Mouse (Mus musculus): ENCODE data around the gene Nxt1. TPM values are rescaled to one million over a fixed set of nuclear protein-coding genes. Genes with fewer than 3 reads are reported as not detected.

Gene Nxt1
- total RNA-seq, 1 experiment = 62.9 TPM

GRCm38 (mm10) chr2:148644421-148645000, 27.9 kb upstream of the Nxt1 start:
- no peak for DNase-seq (ENCODE audit: low read depth, low spot score)
- Histone ChIP-seq H3K9ac (ENCODE audit: insufficient read depth, low read depth, low read length, poor library complexity, severe bottlenecking) (no peak overlapping the region), H3K36me3 (ENCODE audit: control insufficient read depth, insufficient read depth, low read length, poor library complexity, severe bottlenecking) (no peaks in the 10 kb centered on the region), H3K4me1 (ENCODE audit: control insufficient read depth in 2 of 2, insufficient read depth in 2 of 2, low read length in 2 of 2, poor library complexity in 1 of 2) (no peaks in the 10 kb centered on the region), H3K4me3 (ENCODE audit: insufficient read depth in 1 of 2, low read depth in 1 of 2, low read length in 2 of 2, poor library complexity in 1 of 2, severe bottlenecking in 1 of 2) (no peak overlapping the region), H3K27ac (ENCODE audit: insufficient read depth, low read depth, low read length, poor library complexity, severe bottlenecking) (no peak overlapping the region), H3K9me3 (ENCODE audit: control insufficient read depth, insufficient read depth, low read depth, low read length) (no peaks in the 10 kb centered on the region)
- TF ChIP-seq ZC3H11A (IDR thresholded peaks at IDR 0.05; ENCODE audit: borderline replicate concordance, low read depth, low read length) (no peak), CHD2 (IDR thresholded peaks at IDR 0.05; ENCODE audit: low read depth, low read length) (no peak), ZNF384 (IDR thresholded peaks at IDR 0.05; ENCODE audit: low read depth, low read length) (no peak), MAFK (IDR thresholded peaks at IDR 0.05; ENCODE audit: insufficient read depth, low read depth, low read length) (no peak), HCFC1 (IDR thresholded peaks at IDR 0.05; ENCODE audit: borderline replicate concordance, insufficient read depth, low read length) (no peak)
- in situ Hi-C loops (cut with MboI; ENCODE audit: low sequenced_read_pairs in 2 of 2, unreplicated experiment in 2 of 2) = no loop called here

- DNase-seq (ENCODE audit: low read depth, low spot score) = no peak
- Histone ChIP-seq H3K27ac (ENCODE audit: insufficient read depth, low read depth, low read length, poor library complexity, severe bottlenecking) (no peak overlapping the region), H3K4me3 (ENCODE audit: insufficient read depth in 1 of 2, low read depth in 1 of 2, low read length in 2 of 2, poor library complexity in 1 of 2, severe bottlenecking in 1 of 2) (no peak overlapping the region), H3K4me1 (ENCODE audit: control insufficient read depth in 2 of 2, insufficient read depth in 2 of 2, low read length in 2 of 2, poor library complexity in 1 of 2) (no peaks in the 10 kb centered on the region), H3K9ac (ENCODE audit: insufficient read depth, low read depth, low read length, poor library complexity, severe bottlenecking) (no peak overlapping the region), H3K36me3 (ENCODE audit: control insufficient read depth, insufficient read depth, low read length, poor library complexity, severe bottlenecking) (no peaks in the 10 kb centered on the region), H3K9me3 (ENCODE audit: control insufficient read depth, insufficient read depth, low read depth, low read length) (no peaks in the 10 kb centered on the region)
- in situ Hi-C loops (cut with MboI; ENCODE audit: low sequenced_read_pairs in 2 of 2, unreplicated experiment in 2 of 2) = no loop called here
- TF ChIP-seq MAFK (IDR thresholded peaks at IDR 0.05; ENCODE audit: insufficient read depth, low read depth, low read length) = no peak
- TF ChIP-seq HCFC1 (IDR thresholded peaks at IDR 0.05; ENCODE audit: borderline replicate concordance, insufficient read depth, low read length) = no peak
- no peak for TF ChIP-seq ZC3H11A (IDR thresholded peaks at IDR 0.05; ENCODE audit: borderline replicate concordance, low read depth, low read length)
- TF ChIP-seq CHD2 (IDR thresholded peaks at IDR 0.05; ENCODE audit: low read depth, low read length) = no peak
- TF ChIP-seq ZNF384 (IDR thresholded peaks at IDR 0.05; ENCODE audit: low read depth, low read length) = no peak
These were observed 21.6 kb upstream of the Nxt1 start for GRCm38 (mm10) chr2:148650587-148651357.

GRCm38 (mm10) chr2:148654961-148655360, 17.4 kb upstream of the Nxt1 start:
- Histone ChIP-seq H3K9ac (ENCODE audit: insufficient read depth, low read depth, low read length, poor library complexity, severe bottlenecking) (no peak overlapping the region), H3K36me3 (ENCODE audit: control insufficient read depth, insufficient read depth, low read length, poor library complexity, severe bottlenecking) (no peaks in the 10 kb centered on the region), H3K9me3 (ENCODE audit: control insufficient read depth, insufficient read depth, low read depth, low read length) (no peaks in the 10 kb centered on the region), H3K4me1 (ENCODE audit: control insufficient read depth in 2 of 2, insufficient read depth in 2 of 2, low read length in 2 of 2, poor library complexity in 1 of 2) (no peaks in the 10 kb centered on the region), H3K4me3 (ENCODE audit: insufficient read depth in 1 of 2, low read depth in 1 of 2, low read length in 2 of 2, poor library complexity in 1 of 2, severe bottlenecking in 1 of 2) (no peak overlapping the region), H3K27ac (ENCODE audit: insufficient read depth, low read depth, low read length, poor library complexity, severe bottlenecking) (no peak overlapping the region)
- peak; percentile 98 for TF ChIP-seq MAFK (IDR thresholded peaks at IDR 0.05; ENCODE audit: insufficient read depth, low read depth, low read length)
- TF ChIP-seq ZNF384 (IDR thresholded peaks at IDR 0.05; ENCODE audit: low read depth, low read length) = no peak
- no peak for TF ChIP-seq HCFC1 (IDR thresholded peaks at IDR 0.05; ENCODE audit: borderline replicate concordance, insufficient read depth, low read length)
- TF ChIP-seq CHD2 (IDR thresholded peaks at IDR 0.05; ENCODE audit: low read depth, low read length) = no peak
- TF ChIP-seq ZC3H11A (IDR thresholded peaks at IDR 0.05; ENCODE audit: borderline replicate concordance, low read depth, low read length) = peak; percentile 56
- no peak for DNase-seq (ENCODE audit: low read depth, low spot score)
- in situ Hi-C loops (cut with MboI; ENCODE audit: low sequenced_read_pairs in 2 of 2, unreplicated experiment in 2 of 2) = no loop called here

GRCm38 (mm10) chr2:148663458-148663857, 8.9 kb upstream of the Nxt1 start:
- H3K9ac ChIP-seq (ENCODE audit: insufficient read depth, low read depth, low read length, poor library complexity, severe bottlenecking) = no peak overlapping the region
- no peaks in the 10 kb centered on the region for H3K36me3 ChIP-seq (ENCODE audit: control insufficient read depth, insufficient read depth, low read length, poor library complexity, severe bottlenecking)
- H3K9me3 ChIP-seq (ENCODE audit: control insufficient read depth, insufficient read depth, low read depth, low read length) = no peaks in the 10 kb centered on the region
- in situ Hi-C loops (cut with MboI; ENCODE audit: low sequenced_read_pairs in 2 of 2, unreplicated experiment in 2 of 2) = no loop called here
- TF ChIP-seq ZNF384 (IDR thresholded peaks at IDR 0.05; ENCODE audit: low read depth, low read length) = no peak
- no peak for TF ChIP-seq ZC3H11A (IDR thresholded peaks at IDR 0.05; ENCODE audit: borderline replicate concordance, low read depth, low read length)
- TF ChIP-seq CHD2 (IDR thresholded peaks at IDR 0.05; ENCODE audit: low read depth, low read length) = no peak
- TF ChIP-seq HCFC1 (IDR thresholded peaks at IDR 0.05; ENCODE audit: borderline replicate concordance, insufficient read depth, low read length) = no peak
- no peak for TF ChIP-seq MAFK (IDR thresholded peaks at IDR 0.05; ENCODE audit: insufficient read depth, low read depth, low read length)
- DNase-seq (ENCODE audit: low read depth, low spot score) = no peak
- H3K4me3 ChIP-seq (ENCODE audit: insufficient read depth in 1 of 2, low read depth in 1 of 2, low read length in 2 of 2, poor library complexity in 1 of 2, severe bottlenecking in 1 of 2) = no peak overlapping the region
- H3K27ac ChIP-seq (ENCODE audit: insufficient read depth, low read depth, low read length, poor library complexity, severe bottlenecking) = no peak overlapping the region
- no peaks in the 10 kb centered on the region for H3K4me1 ChIP-seq (ENCODE audit: control insufficient read depth in 2 of 2, insufficient read depth in 2 of 2, low read length in 2 of 2, poor library complexity in 1 of 2)

Measured in ES-E14 (cell line).